Mouse (Mus musculus): ENCODE results near the gene Mmaa. TPM values are rescaled to one million over a fixed set of nuclear protein-coding genes. Genes with fewer than 3 reads are reported as not detected.

The Mmaa gene
- total RNA-seq (2021): 10 to 100 TPM; 13.5 to 15.4 TPM
- long read RNA-seq, experiment 1, full-length matches to known transcripts: 5 of 27 reads
- long read RNA-seq, experiment 1, partial matches to known transcripts: 10 of 27 reads
- long read RNA-seq, experiment 1, other reads (novel, unspliced or antisense): 12 of 27 reads
- long read RNA-seq, experiment 2, full-length matches to known transcripts: 2 of 16 reads
- long read RNA-seq, experiment 2, partial matches to known transcripts: 6 of 16 reads
- long read RNA-seq, experiment 2, other reads (novel, unspliced or antisense): 8 of 16 reads

DNA sequence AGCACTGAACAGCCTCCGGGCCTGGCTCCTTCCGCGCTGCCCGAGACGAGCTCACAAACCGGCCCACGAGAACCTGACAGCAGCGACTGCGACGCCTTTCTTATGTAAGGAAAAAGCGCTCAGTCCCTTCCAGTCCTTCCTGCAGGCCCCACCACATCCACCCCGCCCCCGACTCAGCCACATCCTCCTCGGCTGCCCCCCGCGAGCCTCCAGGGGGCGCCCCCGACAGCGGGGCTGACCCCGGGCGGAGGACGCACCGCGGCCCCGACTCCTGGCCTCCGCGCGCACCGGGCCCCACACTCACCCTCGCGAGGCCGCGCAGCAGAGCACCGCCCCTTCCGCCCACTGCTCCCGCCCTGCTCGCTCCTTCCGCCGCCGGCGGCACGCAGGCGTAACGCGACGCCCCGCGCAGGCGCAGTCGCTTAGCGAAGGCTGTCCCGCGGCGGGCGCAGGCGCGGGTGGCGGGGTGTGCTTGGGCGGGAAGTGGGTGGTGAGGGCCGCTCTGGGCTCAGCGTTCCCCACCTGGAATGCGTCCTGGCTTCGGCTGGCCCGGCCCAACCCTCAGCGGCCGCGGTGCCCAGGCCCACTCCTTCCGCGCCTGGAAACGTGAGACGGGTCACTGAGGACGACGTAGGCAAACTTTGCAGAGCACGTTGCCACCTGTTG is at the start of gene Mmaa:
Mmaa (minus strand) TSS at position 328 of the 666 bp plus-strand sequence.
- peak; percentile 97 to 99 for DNase-seq (ENCODE audit: low spot score in 2 of 2)

- DNase-seq (ENCODE audit: low spot score in 2 of 2): no peak
Measured at GRCm38 (mm10) chr8:79341236-79341635, 46.5 kb upstream of the Mmaa start.

GRCm38 (mm10) chr8:79339555-79339954 is 44.8 kb upstream of the Mmaa start:
- DNase-seq (ENCODE audit: low spot score in 2 of 2): peak in 1 of 2 experiments; percentile 38

- peak in 1 of 2 experiments; percentile 2 for DNase-seq (ENCODE audit: low spot score in 2 of 2)
Measured at GRCm38 (mm10) chr8:79338619-79339018, 43.9 kb upstream of the Mmaa start.

DNA sequence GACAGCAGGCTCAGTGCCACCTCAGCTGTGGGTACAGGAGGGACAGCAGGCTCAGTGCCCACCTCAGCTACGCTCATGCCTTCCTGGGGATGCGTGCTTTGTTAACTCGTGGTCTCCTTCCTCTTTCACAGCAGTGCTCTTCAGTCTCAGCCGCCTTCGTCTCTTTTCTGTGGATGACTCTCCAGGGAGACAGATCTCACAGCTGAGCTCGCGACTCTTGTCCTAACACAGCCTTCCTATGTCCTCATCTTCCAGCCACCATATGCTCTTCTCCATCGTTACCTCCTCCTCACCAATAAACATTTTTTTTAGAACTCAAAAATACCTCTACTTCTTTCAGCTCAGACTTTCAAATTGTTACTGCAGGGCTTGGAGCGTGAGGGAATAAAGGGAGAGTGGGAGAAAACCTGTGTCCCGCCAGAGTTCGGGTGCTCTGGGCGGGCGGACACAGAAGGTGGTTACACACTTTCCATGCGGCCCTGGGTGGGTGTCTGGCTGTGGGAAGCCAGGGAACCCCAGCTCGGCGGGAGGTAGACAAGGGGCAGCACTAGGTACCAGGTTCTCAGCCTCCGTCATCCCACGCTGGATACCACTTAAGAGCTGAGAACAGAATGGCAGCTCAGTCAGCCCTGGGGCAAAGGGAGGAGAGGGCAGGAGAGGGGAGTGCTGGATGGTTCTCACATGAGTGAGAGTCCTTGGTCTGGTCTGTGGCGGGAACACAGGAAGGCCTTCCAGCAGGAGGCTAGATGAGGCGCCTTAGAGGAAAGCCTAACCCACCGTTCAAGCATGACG is 37.6 kb upstream of the Mmaa start:
- DNase-seq (ENCODE audit: low spot score in 2 of 2): peak in 1 of 2 experiments; percentile 6

- peak in 1 of 2 experiments; percentile 2 for DNase-seq (ENCODE audit: low spot score in 2 of 2)
Measured at GRCm38 (mm10) chr8:79331571-79331970, 36.8 kb upstream of the Mmaa start.

- DNase-seq (ENCODE audit: low spot score in 2 of 2): peak in 1 of 2 experiments; percentile 4
Measured at GRCm38 (mm10) chr8:79331017-79331416, 36.3 kb upstream of the Mmaa start.

- DNase-seq (ENCODE audit: low spot score in 2 of 2): peak in 1 of 2 experiments; percentile 3
Measured at GRCm38 (mm10) chr8:79329735-79330134, 35.0 kb upstream of the Mmaa start.

DNA sequence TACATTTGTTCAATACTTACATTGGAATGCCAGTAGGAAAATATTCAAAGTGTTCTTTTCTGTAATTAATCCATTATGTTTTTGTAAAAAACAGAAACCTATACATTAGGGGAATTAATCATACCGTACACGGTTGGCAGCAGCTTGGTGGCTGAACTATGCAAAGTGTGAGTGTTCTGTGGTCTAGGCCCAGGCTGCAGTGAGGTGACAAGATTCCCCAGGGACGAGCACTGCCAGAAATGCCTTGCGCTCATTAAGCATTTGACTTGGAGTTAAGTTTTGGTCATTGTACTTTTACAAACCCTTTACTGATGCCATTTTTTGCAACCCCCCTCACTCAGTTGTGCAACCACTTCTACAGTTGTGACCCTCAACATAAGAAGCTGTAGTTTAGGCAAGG is 34.4 kb upstream of the Mmaa start:
- DNase-seq (ENCODE audit: low spot score in 2 of 2): peak in 1 of 2 experiments; percentile 2

DNA sequence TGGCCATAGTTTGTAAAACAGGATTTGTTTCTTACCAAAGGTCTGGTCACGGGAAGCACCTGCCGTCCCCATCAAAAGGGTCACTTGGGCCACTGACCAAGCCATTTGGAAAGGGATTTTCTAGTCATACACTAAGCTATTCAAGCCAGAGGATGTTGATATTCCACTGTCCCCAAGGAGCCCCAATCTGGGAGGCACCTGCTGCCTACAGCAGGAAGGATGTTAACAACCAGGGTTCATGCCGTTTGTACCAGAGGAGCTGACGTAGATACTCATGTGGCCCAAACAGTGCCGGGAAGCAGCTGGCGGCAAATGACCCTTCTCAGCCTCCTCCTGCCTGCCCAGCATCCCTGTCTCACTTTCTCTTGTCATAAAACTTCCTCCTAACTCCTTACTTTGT is 30.8 kb upstream of the Mmaa start:
- peak in 1 of 2 experiments; percentile 7 for DNase-seq (ENCODE audit: low spot score in 2 of 2)

DNA sequence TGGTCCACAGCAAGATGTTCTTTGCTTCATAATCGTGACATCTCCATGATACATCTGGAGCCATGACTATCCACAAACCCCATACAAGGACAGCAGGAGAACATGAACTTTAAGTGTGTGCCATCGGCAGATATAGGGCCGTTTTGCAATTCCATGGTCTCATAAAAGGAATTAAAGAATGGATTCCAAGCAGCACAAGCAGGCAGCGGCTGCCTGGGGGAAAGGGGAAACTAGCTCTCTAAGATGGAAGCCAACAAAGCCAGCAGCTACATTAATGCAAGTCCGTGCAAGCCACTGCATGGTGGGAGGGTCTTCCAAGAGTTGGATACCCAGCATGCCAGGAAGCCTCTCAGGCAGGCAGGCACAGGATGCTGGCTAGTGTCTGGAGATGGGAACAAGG is 30.2 kb upstream of the Mmaa start:
- DNase-seq (ENCODE audit: low spot score in 2 of 2): peak in 1 of 2 experiments; percentile 2

DNA sequence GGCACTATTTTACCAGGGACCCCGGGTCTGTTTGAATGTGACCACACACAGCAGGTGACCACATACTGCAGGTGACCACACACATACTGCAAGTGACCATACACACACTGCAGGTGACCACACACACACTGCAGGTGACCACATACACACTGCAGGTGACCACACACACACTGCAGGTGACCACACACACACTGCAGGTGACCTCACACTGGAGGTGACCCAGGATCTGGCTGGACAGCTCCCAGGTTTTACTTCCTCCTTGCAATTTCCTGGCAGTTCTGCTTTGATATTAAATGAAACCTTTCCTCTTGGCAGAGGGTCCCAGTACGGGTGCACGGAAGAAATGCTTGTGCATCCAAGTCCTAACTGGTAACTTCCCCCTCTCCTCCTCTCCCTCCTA is 29.3 kb upstream of the Mmaa start:
- peak in 1 of 2 experiments; percentile 5 for DNase-seq (ENCODE audit: low spot score in 2 of 2)

DNA sequence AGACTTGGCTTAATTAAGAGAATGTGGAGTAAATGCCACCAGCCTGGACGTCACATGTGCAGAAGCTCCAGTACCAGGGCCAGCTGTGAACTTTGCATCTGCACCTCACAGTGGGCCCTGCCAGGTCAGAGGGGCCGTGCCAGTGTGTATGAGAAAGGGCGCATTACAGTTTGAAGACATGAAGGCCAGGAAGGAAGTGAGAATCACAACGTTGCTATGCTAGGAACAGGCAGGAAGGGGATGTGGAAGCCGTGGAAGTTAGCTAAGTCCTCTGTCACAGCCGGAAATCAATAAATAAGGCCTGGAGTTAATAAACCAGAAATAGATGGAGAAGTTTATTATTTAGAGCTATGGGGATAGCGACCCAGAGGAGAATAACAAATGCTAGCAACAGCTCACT is 28.4 kb upstream of the Mmaa start:
- DNase-seq (ENCODE audit: low spot score in 2 of 2): peak in 1 of 2 experiments; percentile 5

GRCm38 (mm10) chr8:79310801-79311200 is 16.1 kb upstream of the Mmaa start:
- DNase-seq (ENCODE audit: low spot score in 2 of 2): peak in 1 of 2 experiments; percentile 4

DNA sequence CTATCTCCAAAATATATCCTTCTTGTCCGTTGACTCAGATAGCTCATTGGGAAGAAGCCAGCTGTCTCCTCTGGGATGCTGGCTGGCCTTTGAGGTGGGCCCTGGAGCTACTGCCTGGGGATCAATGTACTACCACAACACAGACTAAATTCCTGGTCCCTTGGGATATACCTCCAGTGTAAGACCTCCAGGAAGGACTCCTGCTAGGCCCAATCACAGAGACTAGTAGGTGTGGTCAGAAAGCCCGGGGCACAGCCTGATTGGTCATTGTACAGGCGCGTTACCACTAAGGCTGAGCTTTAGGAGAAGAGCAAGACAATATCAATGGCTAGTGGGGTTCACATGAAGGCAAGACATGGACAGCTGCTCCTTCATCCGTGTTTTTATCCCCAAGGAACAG is 11.2 kb upstream of the Mmaa start:
- DNase-seq (ENCODE audit: low spot score in 2 of 2): no peak

- no peak for DNase-seq (ENCODE audit: low spot score in 2 of 2)
Measured at GRCm38 (mm10) chr8:79301548-79301947, 6.8 kb upstream of the Mmaa start.

DNA sequence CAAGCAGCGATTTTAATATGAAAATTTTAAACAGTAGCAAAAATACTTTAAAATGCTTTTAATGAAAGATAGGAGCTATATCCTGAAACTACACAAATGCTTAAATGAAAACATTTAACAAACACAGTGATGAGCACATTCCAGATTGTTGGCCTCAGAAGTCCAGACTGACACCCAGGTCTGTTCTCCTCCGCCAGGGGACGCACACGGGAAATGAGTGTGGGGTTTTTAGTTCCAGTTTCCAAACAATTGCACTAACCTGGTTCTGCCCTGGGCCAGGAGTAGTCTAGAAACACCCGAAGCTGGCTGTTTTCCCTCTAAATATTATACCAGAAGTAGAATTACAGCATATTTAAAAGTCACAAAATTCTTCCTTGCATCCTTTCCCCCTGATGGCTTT is 5.0 kb upstream of the Mmaa start:
- no peak for DNase-seq (ENCODE audit: low spot score in 2 of 2)

DNA sequence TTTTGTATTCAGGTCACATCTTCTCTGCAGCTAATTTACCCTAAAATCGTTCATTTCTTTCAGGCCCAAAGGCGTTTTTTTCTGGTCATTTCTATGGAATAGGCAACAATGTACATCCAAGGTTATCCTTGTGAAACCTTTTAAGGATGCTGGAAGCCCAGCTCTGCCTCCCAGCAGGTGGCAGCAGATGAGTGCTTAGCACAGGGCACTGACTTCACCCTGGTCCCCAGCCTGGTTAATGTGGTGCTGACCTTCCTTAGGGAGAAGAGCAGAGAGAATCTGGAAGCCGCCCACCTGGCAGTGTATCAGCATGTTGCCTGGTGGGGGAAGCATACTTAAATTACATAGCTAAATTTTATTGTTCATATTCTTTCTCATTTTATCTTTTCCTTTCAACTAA is 3.0 kb upstream of the Mmaa start:
- DNase-seq (ENCODE audit: low spot score in 2 of 2): peak; percentile 52 to 78

DNA sequence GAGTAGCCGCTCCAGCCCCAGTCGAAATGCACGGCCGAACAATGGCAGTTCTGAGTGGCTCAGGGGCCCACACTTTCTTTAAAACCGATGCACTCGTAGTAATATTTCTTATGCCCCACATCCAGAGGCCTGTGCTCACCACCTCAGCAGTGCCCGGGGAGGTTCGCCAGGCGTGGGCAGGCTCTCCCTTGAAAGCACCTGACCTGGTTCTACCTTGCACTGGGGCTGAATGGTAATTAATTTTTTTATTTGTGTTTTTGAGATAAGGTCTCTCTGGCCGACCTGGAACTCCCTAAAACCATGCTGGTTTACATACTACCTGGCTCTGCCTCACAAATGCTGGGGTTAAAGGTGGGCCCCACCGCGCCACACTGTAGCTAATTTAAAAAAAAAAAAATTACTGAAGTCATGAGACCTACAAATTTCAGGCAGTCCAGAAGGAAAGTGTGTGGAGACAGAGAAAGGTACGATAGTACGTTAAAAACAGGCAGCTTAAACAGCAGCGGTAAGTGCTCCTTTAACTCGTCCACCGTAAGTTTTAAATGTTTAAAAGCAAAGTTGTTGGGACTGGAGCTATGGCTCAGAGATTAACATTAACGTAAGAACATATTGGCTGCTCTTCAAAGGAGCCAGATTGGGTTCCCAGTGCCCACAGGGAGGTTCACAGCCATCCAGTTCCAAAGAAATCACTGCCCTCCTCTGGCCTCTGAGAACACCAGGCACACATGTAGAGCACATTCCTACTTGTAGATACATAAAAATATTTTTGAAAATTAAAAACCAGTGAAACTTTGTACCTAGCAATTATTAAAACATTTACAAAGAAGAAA is 754 bp upstream of the Mmaa start:
- no peak for DNase-seq (ENCODE audit: low spot score in 2 of 2)

- no peak for DNase-seq (ENCODE audit: low spot score in 2 of 2)
Measured at GRCm38 (mm10) chr8:79293841-79294240, 896 bp downstream of the Mmaa start.

GRCm38 (mm10) chr8:79292712-79293264 is 1.9 kb downstream of the Mmaa start:
- no peak for DNase-seq (ENCODE audit: low spot score in 2 of 2)

Data from gastrocnemius, postnatal 4 days (tissue).